Mouse (Mus musculus) liver, embryonic 12.5 days (tissue): ENCODE data around the gene Maml2. TPM values are rescaled to one million over a fixed set of nuclear protein-coding genes. Genes with fewer than 3 reads are reported as not detected.

Source experiments
- ATAC-seq: fragments of 200-750 bp; cut with Nextera tagmentation; 2 replicates; pipeline ENCODE4 v1.8.0; 2017; ENCODE audit warnings: moderate number of reproducible peaks, mild to moderate bottlenecking, moderate library complexity
- H3K27ac ChIP-seq: fragments of 300-500 bp; sonication (generic); 2 replicates; pipeline ENCODE4 v1.5.1; 2016; ENCODE audit warnings: mild to moderate bottlenecking
- H3K27me3 ChIP-seq: fragments of 300-500 bp; sonication (generic); replicated peaks from 2 replicates; pipeline ENCODE4 v1.6.1; 2016; ENCODE audit warnings: mild to moderate bottlenecking, moderate library complexity
- H3K36me3 ChIP-seq: fragments of 300-500 bp; sonication (generic); 2 replicates; pipeline ENCODE4 v1.6.1; 2016; ENCODE audit warnings: mild to moderate bottlenecking, moderate library complexity
- H3K4me1 ChIP-seq: fragments of 300-500 bp; sonication (generic); 2 replicates; pipeline ENCODE4 v1.6.1; 2016
- H3K4me2 ChIP-seq: fragments of 300-500 bp; sonication (generic); 2 replicates; pipeline ENCODE4 v1.6.1; 2016; ENCODE audit warnings: mild to moderate bottlenecking, moderate library complexity
- H3K4me3 ChIP-seq: fragments of 300-500 bp; sonication (generic); 2 replicates; pipeline ENCODE4 v1.5.1; 2016; ENCODE audit warnings: mild to moderate bottlenecking, moderate library complexity
- H3K9ac ChIP-seq: fragments of 300-500 bp; sonication (generic); 2 replicates; pipeline ENCODE4 v1.6.1; 2016; ENCODE audit warnings: mild to moderate bottlenecking, moderate library complexity
- H3K9me3 ChIP-seq: fragments of 300-500 bp; sonication (generic); replicated peaks from 2 replicates; pipeline ENCODE4 v1.6.1; 2016; ENCODE audit warnings: mild to moderate bottlenecking, moderate library complexity
- WGBS: fragments of 180-500 bp; shearing (Covaris S2); methylation state at CpG from one replicate; pipeline ENCODE4 v1.1.7; 2016; ENCODE audit not compliant: insufficient replicate concordance; 5-methylcytosine and 5-hydroxymethylcytosine counted together
- polyA plus RNA-seq: library from polyadenylated mRNA; unstranded; fragments of >200 nt; fragmentation: Nextera tagmentation; extraction: Ambion mirVana; gene quantifications from 2 replicates; pipeline ENCODE4 v1.2.1, GENCODE M21; 2016

Maml2 gene
- polyA plus RNA-seq, 1 experiment from 2014 or later: 1.7 TPM

DNA sequence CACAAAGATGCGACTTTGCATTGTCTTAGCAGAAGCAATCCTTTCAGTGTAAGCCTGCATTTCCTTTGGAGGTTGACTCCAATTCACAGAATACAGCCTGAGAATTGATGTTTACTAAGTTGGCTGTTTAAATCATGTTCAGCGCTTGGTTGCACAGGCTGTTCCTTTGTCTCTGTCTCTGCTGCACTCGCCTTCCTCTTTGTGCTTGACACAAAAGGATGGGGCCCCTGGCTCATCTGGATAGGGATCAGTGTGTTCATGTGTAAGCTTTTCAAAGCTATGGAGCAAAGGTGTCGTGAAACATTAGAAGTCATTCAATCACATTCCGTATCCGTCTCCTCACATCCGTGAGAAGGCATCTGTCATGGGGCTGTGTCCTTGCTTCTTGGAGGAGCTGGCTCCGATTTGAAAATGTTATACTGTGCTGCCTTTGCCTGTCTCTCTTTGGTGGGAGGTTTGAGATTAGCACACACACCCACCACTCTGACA lies 354.7 kb downstream of the Maml2 start:
- H3K4me3 ChIP-seq: no peak overlapping the region
- H3K36me3 ChIP-seq: no peaks in the 10 kb centered on the region
- no peak overlapping the region for H3K9ac ChIP-seq
- no peak for ATAC-seq
- no peak overlapping the region for H3K27ac ChIP-seq
- H3K4me2 ChIP-seq: no peak overlapping the region
- H3K4me1 ChIP-seq: peaks cover 6% of the 10 kb centered on the region; the same call in 1 of the 2 replicates
- 58% methylated on average over 8 of the region's 8 CpGs for WGBS
- no peaks in the 10 kb centered on the region for H3K9me3 ChIP-seq
- H3K27me3 ChIP-seq: no peaks in the 10 kb centered on the region

DNA sequence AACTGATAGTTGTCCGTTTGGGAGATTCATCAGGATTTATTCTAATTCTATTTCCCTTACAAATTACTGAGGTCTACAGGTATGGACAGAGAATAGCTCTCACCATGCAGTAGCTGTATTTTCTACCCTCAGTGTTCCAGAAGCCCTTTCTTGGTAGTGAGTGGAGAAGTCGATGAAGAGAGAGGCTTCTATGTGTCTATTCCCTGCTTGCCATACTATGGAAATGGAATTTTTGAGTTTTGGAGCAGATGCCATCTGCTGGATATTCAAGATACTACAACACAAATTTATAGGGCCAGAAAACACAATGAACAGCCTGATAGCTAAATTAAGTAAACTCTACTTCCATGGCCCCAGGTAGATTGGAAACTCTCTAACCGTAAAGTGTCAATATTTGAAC lies 355.2 kb downstream of the Maml2 start:
- WGBS: 33% methylated on average over 3 of the region's 3 CpGs
- H3K27ac ChIP-seq: no peak overlapping the region
- no peaks in the 10 kb centered on the region for H3K9me3 ChIP-seq
- no peak for ATAC-seq
- H3K4me3 ChIP-seq: no peak overlapping the region
- no peak overlapping the region for H3K4me2 ChIP-seq
- H3K9ac ChIP-seq: no peak overlapping the region
- H3K36me3 ChIP-seq: no peaks in the 10 kb centered on the region
- H3K27me3 ChIP-seq: no peaks in the 10 kb centered on the region
- H3K4me1 ChIP-seq: peaks cover 6% of the 10 kb centered on the region; the same call in 1 of the 2 replicates

DNA sequence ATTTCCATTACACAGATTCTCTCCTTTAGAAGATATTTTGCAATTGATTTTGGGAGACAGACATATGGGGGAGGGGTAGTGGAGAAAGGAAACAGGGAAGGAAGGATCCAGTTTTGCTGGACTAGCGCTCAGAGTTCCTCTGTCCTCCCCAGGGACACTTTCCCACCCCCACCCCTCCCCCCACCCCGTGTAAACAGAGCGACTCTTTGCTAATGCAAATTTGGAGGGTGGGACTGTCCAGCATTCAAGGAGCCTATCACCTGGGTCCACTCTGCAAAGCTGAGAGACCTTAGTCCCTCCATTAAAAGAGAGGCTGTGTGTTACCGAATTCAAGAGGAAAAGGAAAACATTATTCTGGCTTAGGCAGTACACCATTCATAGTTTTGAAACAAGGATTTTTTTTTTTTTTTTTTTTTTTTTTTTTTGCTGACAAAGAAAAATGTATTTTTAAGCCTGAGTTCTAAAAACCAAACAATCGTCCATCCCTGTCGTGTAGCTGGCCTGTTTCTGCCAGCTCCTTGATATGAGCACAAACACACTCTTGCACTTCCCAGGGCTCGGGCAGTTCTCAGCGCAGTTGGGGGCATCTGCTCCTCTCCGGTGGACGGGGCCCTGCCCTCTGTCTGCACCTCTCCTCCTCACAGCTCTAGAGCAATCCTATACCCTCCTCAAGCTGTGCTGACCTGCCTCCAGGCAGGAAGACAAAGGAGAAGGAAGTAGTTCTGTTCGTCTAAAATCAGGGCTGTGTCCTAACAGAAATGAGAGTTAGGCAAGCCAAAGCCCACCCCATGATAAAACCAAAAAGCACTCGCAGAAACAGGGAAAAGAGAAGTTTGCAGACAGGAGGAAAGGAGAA lies 364.2 kb downstream of the Maml2 start:
- no peak overlapping the region for H3K9ac ChIP-seq
- 0 out of 2 replicates have a peak overlapping the region, but pooled peaks have one; percentile 1 for H3K4me3 ChIP-seq
- 4% methylated on average over 12 of the region's 12 CpGs for WGBS

DNA sequence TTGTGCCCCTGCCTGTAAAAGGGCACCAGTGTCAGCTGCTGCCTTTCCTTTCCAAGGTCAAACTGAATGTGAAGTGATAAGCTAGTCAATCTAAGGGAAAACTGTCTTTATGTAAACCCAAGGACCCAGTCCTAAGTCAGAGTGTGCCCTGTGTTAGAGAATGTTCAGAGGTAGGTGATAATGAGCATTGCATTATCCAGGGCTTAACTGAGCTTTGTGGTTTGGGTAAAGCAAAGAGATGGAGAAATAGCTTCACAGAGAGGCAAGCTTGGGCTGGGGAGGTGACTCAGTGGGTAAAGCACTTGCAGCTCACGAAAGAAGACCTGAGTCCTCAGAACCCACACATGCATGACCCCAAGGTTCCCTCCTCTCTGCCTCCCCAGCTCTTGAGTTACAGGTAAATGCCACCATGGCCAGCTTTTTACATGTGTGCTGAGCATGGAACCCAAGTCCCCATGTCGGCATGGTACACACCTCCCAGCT lies 367.8 kb downstream of the Maml2 start:
- Histone ChIP-seq H3K36me3 (no peaks in the 10 kb centered on the region), H3K4me1 (peaks cover 11% of the 10 kb centered on the region), H3K27ac (no peak overlapping the region), H3K9me3 (no peaks in the 10 kb centered on the region), H3K27me3 (no peaks in the 10 kb centered on the region), H3K4me2 (no peak overlapping the region), H3K4me3 (no peak overlapping the region), H3K9ac (no peak overlapping the region)
- 69% methylated on average over 2 of the region's 2 CpGs for WGBS
- ATAC-seq: no peak

More for the DNA sequence above, 364.2 kb downstream of the Maml2 start:
- H3K36me3 ChIP-seq: no peaks in the 10 kb centered on the region
- H3K4me2 ChIP-seq: peak overlapping the region; percentile 44
- peaks cover 11% of the 10 kb centered on the region for H3K4me1 ChIP-seq
- ATAC-seq: peak; percentile 67; the same call in 1 of the 2 replicates
- no peak overlapping the region for H3K27ac ChIP-seq
- no peaks in the 10 kb centered on the region for H3K9me3 ChIP-seq
- H3K27me3 ChIP-seq: no peaks in the 10 kb centered on the region

DNA sequence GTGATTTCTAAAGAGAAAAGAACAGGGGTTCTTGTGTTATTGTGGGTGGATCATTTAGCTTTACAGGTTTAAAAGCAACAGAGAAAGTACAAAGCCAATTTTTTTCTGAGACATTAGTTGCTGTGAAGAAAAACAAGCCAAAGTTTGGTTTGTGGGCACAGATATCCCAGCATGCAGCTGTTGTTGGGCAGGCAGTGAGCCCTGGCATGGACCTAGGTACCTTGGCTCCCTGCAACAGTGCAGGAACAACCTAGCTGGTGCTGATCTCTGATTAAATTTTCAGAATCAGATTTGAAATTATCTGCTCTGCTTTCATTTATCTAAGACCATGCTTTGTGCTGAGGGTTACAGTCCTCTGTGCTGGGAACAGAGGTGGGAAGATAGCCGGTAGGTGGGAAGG lies 370.2 kb downstream of the Maml2 start:
- Histone ChIP-seq H3K9me3 (no peaks in the 10 kb centered on the region), H3K4me3 (no peak overlapping the region), H3K4me2 (no peak overlapping the region), H3K4me1 (no peaks in the 10 kb centered on the region), H3K27me3 (no peaks in the 10 kb centered on the region), H3K27ac (no peak overlapping the region), H3K9ac (no peak overlapping the region), H3K36me3 (no peaks in the 10 kb centered on the region)
- ATAC-seq: no peak
- 80% methylated on average over 1 of the region's 1 CpGs for WGBS

DNA sequence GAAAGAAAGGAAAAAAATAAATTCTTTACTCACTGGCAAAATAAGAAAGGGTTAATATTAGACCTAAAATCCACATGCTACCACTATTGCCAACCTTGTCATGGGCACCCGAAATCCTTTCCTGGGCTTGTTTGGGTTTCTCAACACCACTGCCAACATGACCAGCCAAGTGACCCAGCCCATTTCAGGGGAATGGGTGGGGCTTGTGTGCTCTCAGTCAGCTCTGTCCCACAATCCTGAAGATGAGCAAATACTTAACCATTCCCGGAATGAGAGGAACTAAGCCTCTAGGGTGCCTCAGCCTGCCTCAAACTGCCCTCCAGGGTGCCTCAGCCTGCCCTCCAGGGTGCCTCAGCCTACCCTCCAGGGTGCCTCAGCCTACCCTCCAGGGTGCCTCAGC lies 371.0 kb downstream of the Maml2 start:
- H3K4me1 ChIP-seq: no peaks in the 10 kb centered on the region
- no peak for ATAC-seq
- WGBS: 71% methylated on average over 2 of the region's 2 CpGs
- no peak overlapping the region for H3K9ac ChIP-seq
- H3K27ac ChIP-seq: no peak overlapping the region
- H3K36me3 ChIP-seq: no peaks in the 10 kb centered on the region
- no peaks in the 10 kb centered on the region for H3K27me3 ChIP-seq
- no peaks in the 10 kb centered on the region for H3K9me3 ChIP-seq
- H3K4me2 ChIP-seq: no peak overlapping the region
- H3K4me3 ChIP-seq: no peak overlapping the region

DNA sequence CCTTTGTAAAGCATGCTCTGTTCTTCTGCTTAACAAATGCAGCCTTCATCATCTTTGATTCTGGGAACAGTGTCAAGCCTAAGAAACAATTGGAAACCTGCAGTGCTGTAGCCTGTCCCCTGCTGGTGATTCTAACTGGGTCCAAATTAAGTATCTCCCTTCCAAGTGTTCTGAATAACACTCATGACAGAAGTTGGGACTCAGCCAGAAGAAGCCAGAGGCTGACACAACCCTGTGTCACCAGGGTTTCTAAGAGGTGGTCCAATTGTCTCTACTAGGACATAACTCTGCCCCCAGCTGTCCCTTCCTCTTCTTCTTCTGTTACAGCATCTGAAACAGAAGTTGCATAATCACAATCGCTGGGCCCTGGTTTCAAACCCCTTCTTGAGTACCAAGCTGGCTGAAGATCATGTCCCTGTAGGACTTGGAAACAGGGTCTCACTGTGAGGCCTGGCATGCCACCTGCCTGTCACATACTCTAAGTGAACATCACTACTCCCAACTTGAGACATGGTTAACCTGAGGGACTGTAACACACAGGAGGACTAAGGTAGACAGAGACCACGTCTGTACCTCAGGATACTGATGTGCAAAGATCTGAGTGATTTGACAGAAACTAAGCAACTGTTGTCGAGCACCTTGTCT lies 373.5 kb downstream of the Maml2 start:
- H3K4me1 ChIP-seq: no peaks in the 10 kb centered on the region
- no peak for ATAC-seq
- no peak overlapping the region for H3K4me3 ChIP-seq
- no peaks in the 10 kb centered on the region for H3K9me3 ChIP-seq
- H3K27ac ChIP-seq: no peak overlapping the region
- H3K27me3 ChIP-seq: no peaks in the 10 kb centered on the region
- 64% methylated on average over 3 of the region's 3 CpGs for WGBS
- H3K36me3 ChIP-seq: no peaks in the 10 kb centered on the region
- no peak overlapping the region for H3K4me2 ChIP-seq
- H3K9ac ChIP-seq: no peak overlapping the region

DNA sequence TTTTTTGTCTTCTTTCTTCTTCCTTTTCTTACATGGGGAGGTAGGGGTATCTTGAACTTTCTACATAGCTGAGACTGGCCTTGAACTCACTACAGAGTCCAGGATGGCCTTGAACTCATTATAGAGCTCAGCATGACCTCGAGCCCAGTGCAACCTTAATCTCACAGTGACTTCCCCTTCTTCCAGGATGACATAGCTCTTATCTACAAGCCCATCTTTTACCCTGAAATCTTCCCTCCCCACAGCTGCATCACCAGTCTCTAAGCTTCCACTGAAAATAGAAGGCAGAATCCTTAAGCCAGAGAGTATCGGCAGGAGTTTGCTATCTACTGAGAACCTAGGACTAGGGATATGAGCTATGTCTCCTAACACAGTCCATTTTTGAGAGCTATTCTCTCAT lies 375.5 kb downstream of the Maml2 start:
- H3K27me3 ChIP-seq: no peaks in the 10 kb centered on the region
- no peak overlapping the region for H3K27ac ChIP-seq
- no peak overlapping the region for H3K9ac ChIP-seq
- H3K4me3 ChIP-seq: no peak overlapping the region
- H3K9me3 ChIP-seq: no peaks in the 10 kb centered on the region
- H3K4me1 ChIP-seq: peaks cover 10% of the 10 kb centered on the region
- WGBS: 46% methylated on average over 2 of the region's 2 CpGs
- H3K4me2 ChIP-seq: no peak overlapping the region
- no peaks in the 10 kb centered on the region for H3K36me3 ChIP-seq
- no peak for ATAC-seq

DNA sequence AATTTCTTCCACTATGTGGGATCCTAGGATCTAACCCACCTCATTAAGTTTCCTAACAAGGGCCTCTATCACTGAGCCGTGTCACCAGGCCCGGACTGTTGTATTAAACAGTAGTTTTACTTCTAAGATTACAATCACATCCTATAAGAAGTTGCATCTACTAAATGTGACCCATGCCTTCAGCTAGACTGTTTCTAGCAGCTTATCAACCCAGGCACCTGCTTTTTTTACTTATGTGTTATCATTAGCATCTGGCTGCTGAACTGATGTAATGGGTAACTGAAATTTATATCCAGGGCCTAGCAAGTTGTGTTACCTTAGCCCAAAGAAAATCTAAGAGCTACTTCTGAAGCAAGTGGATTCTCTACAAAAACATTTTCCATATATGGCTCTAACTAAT lies 380.3 kb downstream of the Maml2 start:
- Histone ChIP-seq H3K9ac (no peak overlapping the region), H3K9me3 (no peaks in the 10 kb centered on the region), H3K36me3 (no peaks in the 10 kb centered on the region), H3K4me1 (peaks cover 24% of the 10 kb centered on the region), H3K4me3 (no peak overlapping the region), H3K27ac (no peak overlapping the region), H3K4me2 (no peak overlapping the region), H3K27me3 (no peaks in the 10 kb centered on the region)
- WGBS: 39% methylated on average over 2 of the region's 2 CpGs
- peak; percentile 30; the same call in 1 of the 2 replicates for ATAC-seq

DNA sequence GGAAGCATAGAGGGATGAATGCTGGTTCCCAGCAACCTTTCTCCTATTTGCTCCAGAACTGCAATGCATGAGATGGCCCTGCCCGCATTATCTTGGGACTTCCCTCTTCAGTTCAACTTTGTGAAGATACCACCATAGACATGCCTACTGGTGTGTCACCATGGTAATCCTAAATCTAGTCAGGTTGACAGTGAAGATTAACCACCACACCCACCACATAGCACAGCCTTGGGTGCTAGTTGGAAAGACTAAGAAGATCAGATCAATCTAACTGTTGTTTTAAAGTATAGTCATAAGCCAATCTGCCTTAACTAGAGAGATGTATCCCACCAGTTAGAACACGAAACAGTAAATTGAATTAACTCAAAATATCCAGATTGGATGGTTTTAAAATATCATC lies 381.9 kb downstream of the Maml2 start:
- Histone ChIP-seq H3K9ac (no peak overlapping the region), H3K9me3 (no peaks in the 10 kb centered on the region), H3K27me3 (no peaks in the 10 kb centered on the region), H3K4me2 (no peak overlapping the region), H3K4me1 (peaks cover 24% of the 10 kb centered on the region), H3K27ac (no peak overlapping the region), H3K36me3 (no peaks in the 10 kb centered on the region), H3K4me3 (no peak overlapping the region)
- ATAC-seq: peak; percentile 53; the same call in 1 of the 2 replicates
- 72% methylated on average over 2 of the region's 2 CpGs for WGBS

DNA sequence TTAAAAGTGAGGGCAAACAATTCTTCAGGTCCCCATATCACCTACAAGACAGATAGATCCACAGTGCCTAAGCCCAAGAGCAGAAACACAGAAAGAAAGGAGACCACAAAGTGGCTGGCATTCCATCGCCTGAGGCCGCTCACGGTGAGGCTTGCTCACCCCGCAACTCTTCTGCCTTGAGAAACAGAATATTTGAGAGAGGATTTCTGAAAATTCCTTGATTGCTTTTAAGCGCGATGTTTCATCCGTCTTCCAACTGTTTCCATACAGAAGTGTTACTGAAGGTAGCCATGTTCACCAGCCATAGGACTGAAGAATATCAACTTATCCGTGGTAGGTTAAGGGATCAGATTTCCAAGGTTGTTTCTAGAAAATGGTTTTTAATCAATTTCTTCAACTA lies 383.4 kb downstream of the Maml2 start:
- H3K36me3 ChIP-seq: no peaks in the 10 kb centered on the region
- no peaks in the 10 kb centered on the region for H3K9me3 ChIP-seq
- no peaks in the 10 kb centered on the region for H3K27me3 ChIP-seq
- H3K27ac ChIP-seq: no peak overlapping the region
- no peak overlapping the region for H3K4me3 ChIP-seq
- peaks cover 24% of the 10 kb centered on the region for H3K4me1 ChIP-seq
- 78% methylated on average over 8 of the region's 8 CpGs for WGBS
- no peak overlapping the region for H3K4me2 ChIP-seq
- H3K9ac ChIP-seq: no peak overlapping the region
- ATAC-seq: no peak

DNA sequence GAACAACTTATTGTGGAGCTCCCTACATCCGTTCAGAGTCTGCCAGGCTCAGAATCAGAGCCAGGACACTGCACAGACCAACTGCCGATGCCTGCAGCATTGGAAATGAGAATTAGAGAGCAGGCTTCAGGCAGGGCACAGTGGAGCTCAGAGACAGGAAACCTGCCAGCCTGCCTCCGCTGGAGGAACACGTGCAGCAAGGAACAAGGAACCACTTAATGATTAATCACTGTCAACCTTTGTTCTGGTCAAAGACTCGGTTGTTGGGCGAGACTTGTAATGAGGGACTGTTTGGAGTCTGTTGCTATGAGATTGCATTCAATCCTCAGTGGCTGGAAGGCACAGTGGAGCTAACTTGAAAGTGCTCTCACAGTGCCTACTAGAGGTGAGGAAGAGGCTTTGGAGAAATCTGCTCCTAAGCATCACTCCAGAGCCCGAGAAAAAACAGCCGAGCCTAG lies 383.9 kb downstream of the Maml2 start:
- Histone ChIP-seq H3K36me3 (no peaks in the 10 kb centered on the region), H3K27me3 (no peaks in the 10 kb centered on the region), H3K4me3 (no peak overlapping the region), H3K9ac (no peak overlapping the region), H3K4me1 (peaks cover 24% of the 10 kb centered on the region), H3K4me2 (peak overlapping the region; percentile 29; the same call in 1 of the 2 replicates), H3K9me3 (no peaks in the 10 kb centered on the region), H3K27ac (no peak overlapping the region)
- ATAC-seq: peak; percentile 55; the same call in 1 of the 2 replicates
- WGBS: 19% methylated on average over 8 of the region's 8 CpGs
